Mouse (Mus musculus) liver, embryonic 15.5 days (tissue): ENCODE results near the gene Rbm15b. TPM values are rescaled to one million over a fixed set of nuclear protein-coding genes. Genes with fewer than 3 reads are reported as not detected.

Experiments
- ATAC-seq: fragments of 200-750 bp; cut with Nextera tagmentation; 2 replicates; pipeline ENCODE4 v1.8.0; 2017; ENCODE audit warnings: moderate number of reproducible peaks, mild to moderate bottlenecking, moderate library complexity; ENCODE audit not compliant: insufficient read depth
- H3K27ac ChIP-seq: fragments of 300-500 bp; sonication (generic); replicated peaks from 2 replicates; pipeline ENCODE4 v1.5.1; 2015; ENCODE audit warnings: mild to moderate bottlenecking, inconsistent platforms
- H3K27me3 ChIP-seq: fragments of 300-500 bp; sonication (generic); 2 replicates; pipeline ENCODE4 v1.6.1; 2015; ENCODE audit warnings: mild to moderate bottlenecking, inconsistent platforms
- H3K36me3 ChIP-seq: fragments of 300-500 bp; sonication (generic); replicated peaks from 2 replicates; pipeline ENCODE4 v1.6.1; 2015; ENCODE audit warnings: moderate library complexity, mild to moderate bottlenecking, inconsistent platforms
- H3K4me1 ChIP-seq: fragments of 300-500 bp; sonication (generic); replicated peaks from 2 replicates; pipeline ENCODE4 v1.6.1; 2015; ENCODE audit warnings: inconsistent platforms
- H3K4me2 ChIP-seq: fragments of 300-500 bp; sonication (generic); 2 replicates; pipeline ENCODE4 v1.6.1; 2015; ENCODE audit warnings: moderate library complexity, mild to moderate bottlenecking, inconsistent platforms
- H3K4me3 ChIP-seq: fragments of 300-500 bp; sonication (generic); replicated peaks from 2 replicates; pipeline ENCODE4 v1.5.1; 2015; ENCODE audit warnings: mild to moderate bottlenecking, inconsistent platforms
- H3K9ac ChIP-seq: fragments of 300-500 bp; sonication (generic); 2 replicates; pipeline ENCODE4 v1.6.1; 2015; ENCODE audit warnings: moderate library complexity, mild to moderate bottlenecking, inconsistent platforms
- H3K9me3 ChIP-seq: fragments of 300-500 bp; sonication (generic); replicated peaks from 2 replicates; pipeline ENCODE4 v1.6.1; 2016; ENCODE audit warnings: inconsistent platforms
- WGBS: fragments of 180-500 bp; shearing (Covaris S2); methylation state at CpG from one replicate; pipeline ENCODE4 v1.1.7; 2015; ENCODE audit warnings: mixed read lengths; ENCODE audit not compliant: insufficient replicate concordance; 5-methylcytosine and 5-hydroxymethylcytosine counted together
- polyA plus RNA-seq: library from polyadenylated mRNA; unstranded; fragments of >200 nt; fragmentation: Nextera tagmentation; extraction: Ambion mirVana; gene quantifications from 2 replicates; pipeline ENCODE4 v1.2.1, GENCODE M21; 2015

Gene Rbm15b
- polyA plus RNA-seq, 1 experiment from 2014 or later, result 2.6 TPM

GRCm38 (mm10) chr9:106884306-106884705, 2.9 kb downstream of the Rbm15b start:
- Histone ChIP-seq H3K4me1 (peaks cover 67% of the 10 kb centered on the region), H3K4me3 (peak overlapping the region; percentile 93), H3K9ac (peak overlapping the region; percentile 32), H3K9me3 (no peaks in the 10 kb centered on the region), H3K27ac (no peak overlapping the region), H3K27me3 (no peaks in the 10 kb centered on the region), H3K36me3 (peaks cover 73% of the 10 kb centered on the region), H3K4me2 (peak overlapping the region; percentile 95)
- 61% methylated on average over 16 of the region's 16 CpGs for WGBS
- no peak for ATAC-seq

- Histone ChIP-seq H3K27me3 (no peaks in the 10 kb centered on the region), H3K9me3 (no peaks in the 10 kb centered on the region), H3K36me3 (peaks cover 73% of the 10 kb centered on the region), H3K9ac (no peak overlapping the region), H3K4me3 (no peak overlapping the region; the same call in 1 of the 2 replicates), H3K4me1 (peaks cover 55% of the 10 kb centered on the region), H3K4me2 (peak overlapping the region; percentile 31), H3K27ac (0 out of 2 replicates have a peak overlapping the region, but pooled peaks have one; percentile 38)
- ATAC-seq, result no peak
- WGBS, result 78% methylated on average over 3 of the region's 3 CpGs
These were observed 4.1 kb downstream of the Rbm15b start for GRCm38 (mm10) chr9:106883085-106883484.

- Histone ChIP-seq H3K27ac (no peak overlapping the region), H3K4me3 (no peak overlapping the region), H3K9ac (no peak overlapping the region), H3K27me3 (no peaks in the 10 kb centered on the region), H3K4me2 (0 out of 2 replicates have a peak overlapping the region, but pooled peaks have one; percentile 31), H3K9me3 (no peaks in the 10 kb centered on the region), H3K4me1 (peaks cover 46% of the 10 kb centered on the region), H3K36me3 (peaks cover 78% of the 10 kb centered on the region)
- ATAC-seq, result no peak
- 61% methylated on average over 4 of the region's 4 CpGs for WGBS
These were observed 5.1 kb downstream of the Rbm15b start for GRCm38 (mm10) chr9:106882176-106882575.

GRCm38 (mm10) chr9:106881071-106881755, 6.0 kb downstream of the Rbm15b start:
- H3K4me3 ChIP-seq, result no peak overlapping the region
- no peak overlapping the region for H3K4me2 ChIP-seq
- WGBS, result 73% methylated on average over 4 of the region's 4 CpGs
- peaks cover 46% of the 10 kb centered on the region for H3K4me1 ChIP-seq
- peaks cover 86% of the 10 kb centered on the region for H3K36me3 ChIP-seq
- no peak for ATAC-seq
- H3K9me3 ChIP-seq, result no peaks in the 10 kb centered on the region
- no peak overlapping the region for H3K27ac ChIP-seq
- no peaks in the 10 kb centered on the region for H3K27me3 ChIP-seq
- 0 out of 2 replicates have a peak overlapping the region, but pooled peaks have one; percentile 9 for H3K9ac ChIP-seq

- Histone ChIP-seq H3K9ac (no peak overlapping the region), H3K4me2 (no peak overlapping the region), H3K4me1 (peaks cover 29% of the 10 kb centered on the region), H3K9me3 (no peaks in the 10 kb centered on the region), H3K27me3 (no peaks in the 10 kb centered on the region), H3K36me3 (peaks cover 92% of the 10 kb centered on the region), H3K4me3 (no peak overlapping the region), H3K27ac (no peak overlapping the region)
- ATAC-seq, result no peak
- WGBS, result 67% methylated on average over 4 of the region's 4 CpGs
These were observed 7.8 kb downstream of the Rbm15b start for GRCm38 (mm10) chr9:106879471-106879870.

- Histone ChIP-seq H3K36me3 (peaks cover 90% of the 10 kb centered on the region), H3K27me3 (no peaks in the 10 kb centered on the region), H3K27ac (no peak overlapping the region), H3K4me1 (peaks cover 3% of the 10 kb centered on the region; the same call in 1 of the 2 replicates), H3K9me3 (no peaks in the 10 kb centered on the region), H3K4me2 (no peak overlapping the region), H3K4me3 (no peak overlapping the region), H3K9ac (no peak overlapping the region)
- no peak for ATAC-seq
- 83% methylated on average over 3 of the region's 3 CpGs for WGBS
These were observed 10.6 kb downstream of the Rbm15b start for GRCm38 (mm10) chr9:106876666-106877065.

- no peak overlapping the region for H3K4me2 ChIP-seq
- H3K4me1 ChIP-seq, result no peaks in the 10 kb centered on the region
- peaks cover 83% of the 10 kb centered on the region for H3K36me3 ChIP-seq
- H3K9me3 ChIP-seq, result no peaks in the 10 kb centered on the region
- no peak overlapping the region for H3K4me3 ChIP-seq
- 74% methylated on average over 5 of the region's 5 CpGs for WGBS
- no peak for ATAC-seq
- no peak overlapping the region for H3K27ac ChIP-seq
- no peaks in the 10 kb centered on the region for H3K27me3 ChIP-seq
- H3K9ac ChIP-seq, result no peak overlapping the region
These were observed 13.0 kb downstream of the Rbm15b start for GRCm38 (mm10) chr9:106874216-106874615.

- Histone ChIP-seq H3K9ac (no peak overlapping the region), H3K27ac (no peak overlapping the region), H3K9me3 (no peaks in the 10 kb centered on the region), H3K4me1 (no peaks in the 10 kb centered on the region), H3K4me2 (no peak overlapping the region), H3K27me3 (no peaks in the 10 kb centered on the region), H3K4me3 (no peak overlapping the region), H3K36me3 (peaks cover 85% of the 10 kb centered on the region)
- no peak for ATAC-seq
- WGBS, result 48% methylated on average over 11 of the region's 11 CpGs
These were observed 29.2 kb downstream of the Rbm15b start for GRCm38 (mm10) chr9:106858036-106858435.

- Histone ChIP-seq H3K27ac (no peak overlapping the region), H3K4me2 (no peak overlapping the region), H3K9ac (no peak overlapping the region), H3K4me1 (no peaks in the 10 kb centered on the region), H3K27me3 (no peaks in the 10 kb centered on the region), H3K4me3 (no peak overlapping the region), H3K36me3 (peaks cover 86% of the 10 kb centered on the region), H3K9me3 (no peaks in the 10 kb centered on the region)
- no peak for ATAC-seq
- WGBS, result 69% methylated on average over 3 of the region's 3 CpGs
These were observed 30.6 kb downstream of the Rbm15b start for GRCm38 (mm10) chr9:106856664-106857063.

- H3K9me3 ChIP-seq, result no peaks in the 10 kb centered on the region
- ATAC-seq, result no peak
- no peaks in the 10 kb centered on the region for H3K27me3 ChIP-seq
- peaks cover 80% of the 10 kb centered on the region for H3K36me3 ChIP-seq
- H3K9ac ChIP-seq, result no peak overlapping the region
- no peak overlapping the region for H3K4me3 ChIP-seq
- WGBS, result 79% methylated on average over 6 of the region's 6 CpGs
- H3K4me1 ChIP-seq, result no peaks in the 10 kb centered on the region
- H3K27ac ChIP-seq, result no peak overlapping the region
- H3K4me2 ChIP-seq, result no peak overlapping the region
These were observed 44.4 kb downstream of the Rbm15b start for GRCm38 (mm10) chr9:106842800-106843199.

GRCm38 (mm10) chr9:106840569-106840968, 46.7 kb downstream of the Rbm15b start:
- no peak overlapping the region for H3K4me2 ChIP-seq
- no peaks in the 10 kb centered on the region for H3K4me1 ChIP-seq
- H3K36me3 ChIP-seq, result peaks cover 83% of the 10 kb centered on the region
- H3K9ac ChIP-seq, result no peak overlapping the region
- WGBS, result 86% methylated on average over 1 of the region's 1 CpGs
- ATAC-seq, result no peak
- no peaks in the 10 kb centered on the region for H3K27me3 ChIP-seq
- H3K27ac ChIP-seq, result no peak overlapping the region
- H3K9me3 ChIP-seq, result no peaks in the 10 kb centered on the region
- no peak overlapping the region for H3K4me3 ChIP-seq
